Mouse (Mus musculus): ENCODE results near the gene Mettl7b.
"Not testable (repeated sequence)": the region's sequence is repeated elsewhere in the genome, so short reads cannot be mapped to it uniquely, and the experiment has no call there.

Gene Mettl7b

DNA sequence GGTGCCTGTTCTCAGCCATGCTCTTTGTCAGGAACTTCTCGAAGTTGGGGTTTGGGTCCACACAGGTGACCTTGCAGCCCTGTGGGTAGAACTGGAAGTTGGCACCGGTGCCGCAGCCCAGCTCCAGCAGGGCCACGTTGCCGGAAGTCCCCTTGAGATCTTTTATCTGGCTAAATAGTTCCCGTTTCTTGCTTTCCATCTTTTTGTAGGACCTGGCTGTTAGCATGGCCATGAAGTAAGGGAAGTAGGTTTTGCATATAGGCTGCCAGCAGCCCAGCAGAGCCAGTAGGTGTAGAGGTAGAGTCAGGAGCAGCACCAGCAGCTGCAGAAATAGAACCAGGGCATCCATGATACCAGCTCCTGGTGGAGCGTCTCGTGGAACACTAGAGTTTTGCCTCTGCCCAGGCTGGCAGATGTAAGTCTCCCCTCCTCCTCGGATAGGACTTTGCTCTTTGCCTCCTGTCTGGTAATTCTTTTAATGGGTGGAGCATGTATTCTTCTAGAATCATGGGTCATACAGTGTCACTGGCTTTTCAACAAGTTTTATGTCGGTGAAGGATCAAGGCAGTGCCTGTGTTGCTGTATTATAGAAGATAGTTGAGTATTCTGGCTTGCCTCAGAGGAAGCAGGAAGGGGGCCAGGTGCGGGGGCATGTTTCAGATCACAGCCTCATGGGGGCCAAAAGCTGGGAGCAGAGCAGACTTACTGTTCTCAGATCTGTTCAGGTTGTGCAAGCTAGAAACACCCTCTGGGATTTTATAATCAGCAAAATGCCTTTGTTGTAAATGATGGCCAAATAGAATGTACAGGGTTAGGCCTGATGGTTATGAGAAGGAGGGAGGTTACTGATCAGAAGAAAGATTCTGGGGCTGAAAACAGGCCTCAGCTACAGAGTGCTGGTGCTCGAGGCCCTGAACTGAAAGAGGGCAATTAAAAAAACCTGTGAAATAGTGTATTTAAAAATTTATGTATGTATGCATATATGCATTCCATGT, at the start of gene Mettl7b:
Gene Mettl7b, minus strand, starts transcription at position 399 of the 995 bp plus-strand sequence.
- peak; percentile 90 for DNase-seq

DNA sequence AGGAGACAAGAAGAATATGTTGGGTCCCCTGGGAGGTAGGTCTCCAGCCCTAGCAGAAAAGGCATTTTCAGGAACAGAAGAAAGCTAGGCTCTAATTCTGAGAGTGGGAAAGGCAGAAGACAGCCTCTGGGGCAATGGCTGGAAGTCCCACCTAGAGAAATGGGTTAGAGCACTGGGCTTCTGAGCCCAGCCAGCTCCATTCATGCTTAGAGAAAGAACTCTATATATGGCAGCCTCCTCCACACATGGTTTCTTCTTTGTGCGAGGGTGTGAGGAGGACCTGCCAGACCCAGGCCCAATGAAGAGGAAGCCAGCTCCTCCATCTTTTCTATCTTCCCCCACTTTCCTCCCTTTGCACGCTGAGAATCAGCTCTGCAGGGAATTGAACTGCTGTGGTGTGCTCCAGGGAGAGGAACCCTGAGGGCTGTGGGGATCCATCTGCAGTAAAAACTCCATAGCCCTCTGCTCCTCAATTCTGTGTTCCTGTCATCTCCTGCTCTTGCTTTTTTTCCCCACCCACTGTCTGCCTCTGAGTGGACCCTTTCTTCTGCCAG, 49.6 kb upstream of the Mettl7b start, which contains the start of gene Olfr763:
Gene Olfr763, plus strand, starts transcription at position 504 of the 554 bp plus-strand sequence.
- no peak for DNase-seq

DNA sequence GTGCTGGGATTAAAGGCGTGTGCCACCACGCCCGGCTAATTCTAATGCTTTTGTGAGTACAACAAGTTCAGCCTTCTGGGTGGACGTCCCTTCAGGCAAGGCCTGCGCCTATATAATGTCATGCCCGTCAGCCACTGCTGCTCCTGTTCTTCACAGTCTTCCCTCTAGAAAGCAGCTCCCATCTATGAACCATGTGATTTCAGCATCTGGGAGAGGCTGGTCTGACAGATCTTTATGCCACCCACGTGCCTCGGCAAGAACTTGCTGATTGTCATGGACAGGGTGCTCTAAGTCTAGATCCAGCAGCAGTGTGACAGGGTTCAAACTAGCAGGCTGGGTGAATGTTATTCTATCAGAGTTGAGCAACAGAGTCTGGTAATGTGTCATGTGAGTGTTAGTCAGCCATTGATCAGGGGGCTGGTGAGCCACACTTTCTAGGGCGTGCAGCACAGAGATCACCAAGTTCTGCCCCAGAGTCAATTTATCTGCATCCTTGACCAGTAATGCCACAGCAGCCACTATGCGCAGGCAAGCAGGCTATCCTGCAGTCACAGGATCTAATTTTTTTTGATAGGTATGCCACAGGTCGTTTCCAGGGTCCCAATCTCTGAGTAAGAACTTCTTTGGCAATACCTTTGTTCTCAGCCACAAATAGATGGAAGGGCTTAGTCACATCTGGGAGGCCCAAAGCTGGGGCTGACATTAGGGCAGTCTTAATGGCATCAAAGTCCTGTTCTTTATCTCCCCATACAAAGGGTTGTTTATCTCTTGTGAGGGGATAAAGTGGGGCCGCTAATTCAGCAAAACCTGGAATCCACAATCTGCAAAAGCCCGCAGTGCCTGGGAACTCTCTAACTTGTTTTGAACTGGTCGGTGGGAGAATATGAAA, 43.5 kb upstream of the Mettl7b start:
- DNase-seq, result no peak

DNA sequence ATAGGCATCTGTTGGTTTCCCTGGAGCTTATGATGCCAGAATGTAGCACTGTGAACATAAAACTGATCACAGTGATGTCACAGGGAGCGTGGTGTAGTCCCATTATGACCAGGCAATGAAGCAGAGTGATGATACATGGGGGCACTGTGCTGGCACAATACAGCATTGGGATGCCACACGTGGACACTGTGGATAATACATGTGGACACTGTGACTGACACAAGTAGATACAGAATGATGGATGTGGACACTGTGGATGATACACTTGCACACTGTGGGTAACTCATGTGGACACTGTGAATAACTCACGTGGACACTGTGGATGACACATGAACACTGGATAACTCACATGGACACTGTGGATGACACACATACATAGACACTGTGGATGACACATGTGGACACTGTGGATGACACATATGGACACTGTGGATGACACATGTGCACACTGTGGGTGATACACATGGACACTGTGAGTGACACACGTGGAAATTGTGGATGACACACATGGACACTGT, 35.8 kb upstream of the Mettl7b start:
- DNase-seq, result no peak

DNA sequence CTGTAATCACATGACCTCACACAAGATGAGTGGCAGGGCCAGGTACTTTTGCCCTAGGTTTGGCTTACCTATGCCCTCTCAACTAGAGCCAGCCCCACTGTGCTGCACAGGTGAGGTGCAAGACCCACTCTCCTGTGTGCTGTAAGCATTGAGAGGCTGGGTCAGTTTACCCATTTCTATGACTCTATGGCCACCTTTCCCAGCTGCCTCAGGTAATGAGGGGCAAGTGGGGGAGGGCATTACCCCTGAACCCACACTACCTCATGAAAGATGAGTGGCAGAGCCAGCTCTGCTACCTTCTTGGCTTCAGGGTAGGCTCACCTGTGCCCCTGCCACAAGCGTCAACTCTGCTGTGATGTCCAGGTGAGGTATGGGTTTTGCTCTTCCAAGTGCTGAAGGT, 35.0 kb upstream of the Mettl7b start:
- no peak for DNase-seq

DNA sequence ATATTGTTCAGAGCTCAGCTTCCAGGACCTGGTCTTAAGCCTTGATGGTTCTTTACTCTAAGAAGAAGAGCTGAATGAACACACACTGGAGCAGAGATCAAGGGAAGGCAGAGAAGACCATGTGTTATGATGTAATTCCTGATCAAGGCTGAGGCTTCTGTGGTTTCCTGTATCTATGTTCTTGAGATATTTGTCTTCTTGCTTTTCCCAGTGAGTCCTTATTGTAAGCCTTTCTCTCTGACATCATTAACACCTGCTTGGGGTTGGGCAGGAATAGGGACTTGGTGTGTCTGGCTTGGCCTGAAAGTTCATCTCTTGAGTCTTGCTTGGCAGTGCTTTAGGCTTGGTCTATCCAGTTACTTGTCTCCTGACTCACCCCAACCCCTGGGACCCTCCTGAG, 30.2 kb upstream of the Mettl7b start:
- DNase-seq, result no peak

DNA sequence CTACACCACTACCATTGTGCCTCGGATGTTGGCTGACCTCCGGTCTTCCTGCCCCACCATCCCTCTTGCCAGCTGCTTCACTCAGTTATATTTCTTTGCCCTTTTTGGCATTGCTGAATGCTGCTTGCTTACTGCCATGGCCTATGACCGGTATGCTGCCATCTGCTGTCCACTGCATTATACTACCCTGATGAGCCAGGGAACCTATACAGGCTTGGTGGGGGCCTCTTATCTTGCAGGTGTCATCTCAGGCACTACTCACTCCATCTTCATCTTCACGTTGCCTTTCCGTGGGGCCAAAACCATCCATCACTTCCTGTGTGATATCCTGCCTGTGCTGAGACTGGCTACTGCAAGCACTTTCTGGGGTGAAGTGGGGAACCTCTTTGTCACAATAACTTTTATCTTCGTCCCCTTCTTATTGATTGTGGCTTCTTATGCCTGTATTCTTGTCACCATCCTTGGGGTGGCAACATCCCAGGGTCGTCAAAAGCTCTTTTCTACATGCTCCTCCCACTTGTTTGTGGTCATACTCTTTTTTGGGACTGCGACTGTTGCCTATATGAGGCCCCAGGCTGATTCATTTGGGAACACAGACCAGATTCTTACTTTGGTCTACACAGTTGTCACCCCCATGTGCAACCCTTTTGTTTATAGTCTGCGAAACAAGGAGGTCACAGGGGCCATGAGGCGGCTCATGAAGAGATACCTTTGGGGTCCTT, 29.5 kb upstream of the Mettl7b start:
- DNase-seq, result not testable (repeated sequence)

DNA sequence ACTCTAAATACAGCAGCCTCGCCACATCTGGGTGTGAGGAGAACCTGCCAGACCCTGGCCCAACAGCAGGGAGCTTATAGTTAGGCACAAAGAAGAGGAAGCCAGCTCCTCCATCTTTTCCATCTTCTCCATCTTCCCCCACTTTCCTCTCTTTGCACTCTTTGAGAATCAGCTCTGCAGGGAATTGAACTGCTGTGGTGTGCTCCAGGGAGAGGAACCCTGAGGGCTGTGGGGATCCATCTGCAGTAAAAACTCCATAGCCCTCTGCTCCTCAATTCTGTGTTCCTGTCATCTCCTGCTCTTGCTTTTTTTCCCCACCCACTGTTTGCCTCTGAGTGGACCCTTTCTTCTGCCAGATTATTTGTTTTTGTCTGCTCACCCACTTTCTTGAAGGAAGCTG, 28.3 kb upstream of the Mettl7b start, which contains the start of gene Olfr9:
Gene Olfr9, plus strand, starts transcription at position 301 of the 400 bp plus-strand sequence.
- not testable (repeated sequence) for DNase-seq

DNA sequence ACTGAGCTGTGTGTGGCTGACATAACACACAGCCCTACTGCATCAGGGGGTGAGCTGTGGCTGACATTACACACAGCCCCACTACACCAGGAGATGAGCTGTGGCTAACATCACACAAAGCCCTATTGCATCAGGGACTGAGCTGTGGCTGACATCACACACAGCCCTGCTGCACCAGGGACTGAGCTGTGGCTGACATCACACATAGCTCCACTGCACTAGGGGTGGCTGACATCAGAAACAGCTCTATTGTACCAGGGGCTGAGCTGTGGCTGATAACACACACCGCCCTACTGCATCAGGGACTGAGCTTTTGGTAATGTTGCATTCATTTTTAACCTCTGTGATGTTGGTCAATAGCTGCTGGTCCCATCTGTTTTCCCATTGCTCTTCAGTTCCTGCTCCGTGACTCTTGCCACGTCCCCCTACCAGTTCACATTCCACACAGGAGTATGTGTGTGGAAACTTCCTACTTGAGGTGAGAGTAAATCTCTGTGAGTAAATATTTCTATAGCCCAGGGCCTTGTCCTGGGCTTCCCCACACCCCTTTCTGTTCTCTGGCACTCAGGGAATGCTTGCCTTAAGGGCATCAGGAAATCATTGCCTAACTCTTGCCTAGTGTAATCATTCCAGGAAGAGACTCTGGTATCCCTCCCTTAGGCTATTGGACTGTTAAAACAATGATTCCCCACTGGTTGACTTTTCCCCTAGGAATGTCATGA, 20.0 kb upstream of the Mettl7b start:
- DNase-seq, result peak; percentile 44

DNA sequence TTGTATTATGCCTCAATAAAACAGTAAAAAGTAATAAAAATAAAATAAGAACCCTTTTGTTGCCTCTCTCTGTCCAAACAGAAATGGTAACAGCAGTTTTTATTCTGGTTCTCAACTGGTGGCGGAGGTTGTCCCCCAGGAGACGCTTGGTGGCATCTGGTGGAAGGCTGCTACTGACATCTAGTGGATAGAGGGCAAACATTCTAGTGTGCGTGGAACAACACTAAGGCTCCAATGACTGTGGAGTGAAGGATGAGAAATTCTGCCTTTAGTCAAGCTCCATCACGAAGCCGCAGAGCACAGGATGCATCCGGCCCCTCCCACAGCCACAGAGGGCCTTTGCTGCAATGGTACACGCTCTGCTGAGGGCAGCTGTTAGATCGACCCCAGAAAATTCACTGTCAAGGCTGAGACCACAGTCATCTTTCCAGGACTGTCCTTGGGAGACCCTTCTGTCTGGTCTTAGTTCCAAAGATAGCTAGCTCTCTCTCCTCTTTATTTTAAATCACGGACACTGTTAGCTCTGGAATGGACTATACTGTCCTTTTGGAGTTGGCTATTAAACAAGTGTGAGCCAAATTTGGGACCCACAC, 16.8 kb upstream of the Mettl7b start:
- DNase-seq, result peak; percentile 70

DNA sequence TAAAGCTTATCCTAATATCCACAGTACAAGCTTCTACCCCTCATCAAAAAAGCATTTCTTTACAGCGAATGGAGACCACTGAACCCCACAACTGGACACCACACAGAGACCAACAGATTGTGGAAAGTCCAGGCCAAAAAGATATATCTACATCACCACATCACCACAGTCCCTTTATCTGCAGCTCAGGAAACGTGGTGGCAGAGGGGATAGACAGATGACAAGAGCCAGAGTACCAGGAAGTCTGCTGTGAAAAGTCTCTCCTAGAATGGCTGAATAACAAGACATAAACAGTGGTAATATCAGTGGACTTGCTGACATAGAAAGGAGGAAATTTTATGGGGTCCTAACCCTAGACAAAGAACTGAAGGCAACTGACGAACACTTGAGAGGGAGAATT, 15.6 kb upstream of the Mettl7b start:
- no peak for DNase-seq

DNA sequence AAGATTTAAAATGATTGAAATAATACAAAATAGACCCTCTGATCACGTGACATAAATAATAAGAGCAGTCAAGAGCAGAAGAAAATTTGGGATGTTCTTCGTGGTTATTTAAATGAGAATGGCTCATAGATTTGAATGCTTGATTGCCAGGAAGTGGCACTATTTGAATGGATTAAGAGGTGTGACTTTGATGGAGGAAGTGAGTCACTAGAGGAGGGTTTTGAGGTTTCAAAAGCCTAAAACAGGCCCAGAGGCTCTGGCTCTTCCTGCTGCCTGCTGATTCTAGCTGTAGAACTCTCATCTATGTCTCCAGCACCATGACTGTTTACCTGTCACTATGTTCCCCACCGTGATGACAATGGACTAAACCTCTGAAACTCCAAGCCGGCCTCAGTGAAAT, 12.1 kb upstream of the Mettl7b start:
- DNase-seq, result no peak

DNA sequence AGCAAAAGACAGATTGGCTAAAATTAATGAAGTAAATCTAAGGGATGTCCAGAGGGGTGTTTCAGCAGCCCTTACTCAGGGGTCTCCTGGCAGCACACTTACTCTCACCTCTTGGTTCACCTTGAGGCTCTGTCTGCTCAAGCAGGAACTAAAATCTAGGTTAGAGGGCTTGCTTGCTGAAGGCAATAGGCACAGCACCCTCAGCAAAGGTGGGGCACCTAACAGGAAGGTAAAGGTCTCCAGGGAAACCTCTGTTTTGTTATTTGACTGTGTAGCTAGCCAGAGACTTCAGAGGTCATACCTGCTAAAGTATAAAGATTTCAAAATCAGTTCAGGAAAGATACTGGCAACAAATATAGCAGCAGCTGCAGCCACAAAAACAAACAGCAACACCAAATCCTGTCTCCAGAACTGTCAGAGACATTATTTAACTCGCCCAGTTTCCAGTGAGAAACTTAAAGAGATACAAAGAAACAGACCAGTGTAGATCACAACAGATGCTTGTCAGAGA, 10.0 kb upstream of the Mettl7b start:
- no peak for DNase-seq

DNA sequence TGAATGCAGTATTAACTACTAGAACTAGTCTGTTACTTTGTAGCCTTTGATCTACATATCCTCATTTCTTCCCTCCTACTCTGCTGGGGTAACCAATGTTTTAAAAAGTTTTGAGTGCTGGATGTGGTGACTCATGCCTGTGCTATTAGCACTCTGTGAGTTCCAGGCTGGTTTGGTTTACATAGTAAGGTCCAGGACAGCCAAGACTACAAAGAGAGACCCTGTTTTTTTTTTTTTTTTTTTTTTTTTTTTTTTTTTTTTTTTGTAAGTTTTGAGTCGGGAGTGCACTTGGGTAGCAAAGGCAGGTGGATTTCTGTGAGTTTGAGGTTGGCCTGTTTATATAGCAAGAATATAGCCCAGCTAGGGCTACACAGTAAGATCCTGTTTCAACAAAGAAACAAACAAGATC, 7.6 kb upstream of the Mettl7b start:
- DNase-seq, result peak; percentile 38

DNA sequence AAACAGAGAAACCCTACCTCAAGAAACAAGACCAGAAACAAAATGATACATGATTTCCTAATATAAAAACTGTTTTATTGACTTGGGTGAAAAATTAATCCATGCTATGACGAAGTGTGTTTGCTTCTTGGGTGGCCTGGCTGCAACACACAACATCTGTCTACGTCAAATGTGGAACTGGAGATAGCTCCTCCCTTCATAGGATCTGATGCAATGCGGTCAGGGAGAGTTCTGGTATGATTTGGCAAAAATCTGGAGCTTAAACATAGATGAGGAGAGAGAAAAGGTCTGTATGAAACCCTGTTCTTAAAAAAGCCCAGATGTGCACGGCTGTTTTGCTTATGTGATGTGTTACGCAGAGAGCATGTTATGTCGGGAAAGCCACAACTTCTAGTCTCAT, 5.1 kb upstream of the Mettl7b start:
- DNase-seq, result no peak

DNA sequence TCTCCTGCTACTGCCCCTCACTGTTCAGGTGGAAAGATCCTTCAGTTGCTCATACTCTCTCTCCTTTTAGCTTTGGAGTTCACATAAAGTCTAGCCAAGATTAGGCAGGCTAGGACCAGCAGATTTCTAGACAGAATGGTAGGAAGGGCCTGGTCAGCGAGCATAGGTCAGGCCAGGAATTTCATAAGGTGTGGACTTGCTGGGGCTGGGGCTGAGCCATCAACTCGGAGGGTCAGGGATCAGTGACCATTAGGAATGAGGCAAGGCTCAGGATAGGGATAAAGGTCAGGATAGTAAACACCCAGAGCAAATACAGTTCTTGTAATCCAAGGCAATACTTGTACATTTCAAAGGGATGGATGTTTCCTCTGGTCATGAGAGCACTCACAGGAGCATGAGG, 4.2 kb upstream of the Mettl7b start:
- DNase-seq, result peak; percentile 87

DNA sequence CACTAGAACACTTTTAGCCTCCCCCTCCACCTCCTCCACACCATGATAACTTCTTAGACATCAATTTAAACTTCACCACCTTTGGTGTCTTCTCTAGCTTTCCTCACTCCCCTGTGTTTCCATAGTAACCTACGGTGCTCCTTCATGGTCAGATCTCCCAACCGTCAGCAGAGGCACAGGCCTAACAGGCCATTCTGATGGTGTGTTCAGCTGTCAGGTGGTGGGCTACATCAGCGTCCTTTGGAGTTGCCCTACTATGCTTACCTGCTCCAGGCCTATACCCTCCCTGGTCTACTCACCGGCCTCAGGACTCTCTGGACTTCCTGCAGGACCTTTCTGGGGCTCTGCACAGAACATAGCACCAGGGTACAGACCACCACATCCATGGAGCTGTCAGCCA, 646 bp downstream of the Mettl7b start:
- DNase-seq, result no peak

DNA sequence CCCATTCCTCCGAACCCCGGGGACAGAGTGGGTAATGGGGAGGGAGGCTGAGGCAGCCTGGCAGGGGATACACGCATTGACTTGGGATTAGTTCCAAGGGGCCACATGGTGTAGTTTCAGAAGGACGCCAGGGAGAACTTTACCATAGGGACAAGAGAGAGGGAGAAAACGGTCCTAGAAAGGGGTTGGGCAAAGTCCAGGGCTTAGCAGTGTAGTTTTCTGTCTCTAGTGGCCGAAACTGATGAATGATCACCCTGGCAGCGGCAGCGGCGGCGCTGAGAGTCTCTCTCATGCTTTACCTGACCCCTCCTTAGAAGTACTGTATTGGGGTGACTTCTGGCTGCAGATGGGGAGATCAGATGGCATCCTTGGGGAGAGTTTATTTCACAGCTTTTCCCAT, 2.4 kb downstream of the Mettl7b start:
- peak; percentile 49 for DNase-seq

DNA sequence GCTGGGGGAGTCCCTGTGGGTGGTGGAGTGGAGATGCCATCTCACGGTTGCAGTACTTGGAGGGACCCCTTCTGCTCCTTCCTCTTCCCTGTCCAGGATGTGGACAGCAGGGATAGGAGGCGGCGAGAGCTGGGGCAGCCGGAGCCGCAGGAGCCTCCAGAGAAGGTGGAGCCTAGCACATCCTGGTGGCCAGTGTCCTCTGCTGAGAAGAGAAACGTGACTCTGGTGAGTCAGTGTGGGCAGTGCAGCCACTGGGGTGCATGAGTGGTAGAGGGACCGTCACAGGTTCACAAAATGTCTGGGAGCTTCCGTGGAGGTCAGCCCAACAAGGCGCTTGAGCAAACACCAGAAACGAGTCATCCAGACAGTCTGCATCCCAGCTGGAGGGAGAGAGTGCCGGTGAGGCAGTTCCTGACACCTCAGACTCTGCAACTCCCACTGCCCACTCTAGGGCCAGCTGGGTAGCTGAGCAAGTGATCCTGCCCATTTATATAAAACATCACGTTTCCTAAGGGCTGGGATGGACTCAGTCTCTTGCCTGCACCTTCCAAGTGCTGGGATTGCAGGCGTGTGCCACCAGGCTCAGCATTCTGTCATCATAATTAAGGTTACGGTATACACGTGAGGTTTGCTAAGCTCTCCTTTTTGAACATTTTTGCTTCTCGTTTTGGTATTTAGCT, 10.4 kb downstream of the Mettl7b start:
- no peak for DNase-seq

DNA sequence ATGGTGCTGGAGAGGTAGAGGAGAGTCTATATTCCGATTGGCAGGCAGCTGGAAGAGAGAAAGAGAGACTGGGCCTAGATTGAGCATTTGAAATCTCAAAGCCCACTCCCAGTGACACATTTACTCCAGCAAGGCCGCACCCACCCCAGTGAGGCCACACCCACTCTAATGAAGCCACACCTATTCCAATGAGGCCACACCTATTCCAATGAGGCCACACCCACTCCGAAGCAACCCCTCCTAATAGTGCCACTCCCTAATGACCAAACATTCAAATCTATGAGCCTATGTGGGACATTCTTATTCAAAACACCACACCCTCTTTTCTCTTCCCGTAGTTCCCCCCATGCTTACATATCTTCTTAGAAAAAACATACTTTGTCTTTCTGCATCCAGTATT, 13.3 kb downstream of the Mettl7b start:
- no peak for DNase-seq

Measured in kidney, adult 9 months (tissue).